Mouse (Mus musculus): ENCODE measurements around the gene Pkm.
A peak's percentile ranks its signal among the peaks of the same experiment; 100 is the strongest.

Gene Pkm

DNA sequence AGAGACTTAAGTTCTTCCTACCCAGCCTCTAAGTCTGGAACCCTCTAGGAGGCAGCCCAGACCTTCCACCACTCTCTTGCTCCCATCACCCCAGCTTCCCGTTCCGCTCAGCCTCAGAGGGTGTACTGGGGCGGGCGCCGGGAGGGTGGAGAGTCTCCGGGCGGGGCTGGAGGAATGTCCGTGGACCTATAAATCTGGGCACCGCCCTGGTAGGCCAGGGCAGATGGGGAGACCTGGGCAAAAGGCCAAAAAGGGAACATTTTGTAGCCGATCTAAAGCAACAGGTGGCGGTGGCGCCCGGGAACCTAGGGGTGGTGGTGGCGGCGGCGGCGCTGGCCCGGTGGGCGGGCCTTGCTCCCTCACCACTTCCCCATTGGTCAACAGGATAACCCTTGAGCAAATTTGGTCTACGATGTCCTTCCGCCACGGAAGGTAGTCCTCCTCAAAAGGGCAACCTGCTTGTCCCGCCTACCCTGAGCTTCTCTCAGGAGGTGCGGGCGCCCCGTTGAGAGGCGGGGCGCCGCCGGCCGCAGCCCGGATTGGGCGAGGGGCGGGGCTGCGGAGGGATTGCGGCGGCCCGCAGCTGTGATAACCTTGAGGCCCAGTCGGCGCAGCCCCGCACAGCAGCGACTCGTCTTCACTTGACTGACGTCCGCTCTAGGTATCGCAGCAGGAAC, at the start of gene Pkm:
TSS of gene Pkm (plus strand) at position 411 of the 677 bp plus-strand sequence.
- peak; percentile 98 for DNase-seq

DNA sequence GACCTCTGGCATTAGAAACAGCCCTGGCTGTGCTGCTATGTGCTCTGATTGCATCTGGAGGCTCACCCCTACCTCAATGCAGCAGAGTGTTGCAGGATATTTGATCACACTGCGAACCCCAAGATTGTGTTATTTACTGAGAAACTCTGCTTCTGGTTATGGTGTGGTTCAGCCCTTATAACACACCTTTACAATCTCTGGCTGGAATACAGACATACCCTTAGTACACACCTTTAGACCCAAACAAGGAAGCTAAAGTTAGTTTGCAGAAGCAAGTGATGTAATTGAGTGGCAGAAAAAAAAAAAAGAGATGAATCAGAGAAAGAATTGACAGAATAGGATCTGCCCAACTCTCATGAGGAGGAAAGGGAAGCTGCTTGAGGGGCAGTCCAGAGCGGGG, 45.2 kb upstream of the Pkm start:
- no peak for DNase-seq

DNA sequence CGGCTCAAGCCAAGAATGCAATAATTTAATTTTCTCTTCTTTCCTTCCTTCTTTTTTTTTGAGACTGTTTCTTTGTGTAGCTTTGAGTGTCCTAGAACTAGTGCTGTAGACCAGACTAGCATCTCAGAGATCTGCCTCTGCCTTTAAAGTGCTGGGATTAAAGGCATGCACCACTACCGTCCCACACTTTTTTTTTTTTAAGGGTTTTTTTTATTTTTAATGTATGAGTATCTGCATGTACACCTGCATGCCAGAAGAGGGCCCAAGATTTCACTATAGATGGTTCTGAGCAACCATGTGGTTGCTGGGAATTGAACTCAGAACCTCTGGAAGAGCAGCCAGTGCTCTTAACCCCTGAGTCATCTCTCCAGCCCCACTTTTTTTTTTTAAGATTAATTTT, 40.4 kb upstream of the Pkm start:
- no peak for DNase-seq

DNA sequence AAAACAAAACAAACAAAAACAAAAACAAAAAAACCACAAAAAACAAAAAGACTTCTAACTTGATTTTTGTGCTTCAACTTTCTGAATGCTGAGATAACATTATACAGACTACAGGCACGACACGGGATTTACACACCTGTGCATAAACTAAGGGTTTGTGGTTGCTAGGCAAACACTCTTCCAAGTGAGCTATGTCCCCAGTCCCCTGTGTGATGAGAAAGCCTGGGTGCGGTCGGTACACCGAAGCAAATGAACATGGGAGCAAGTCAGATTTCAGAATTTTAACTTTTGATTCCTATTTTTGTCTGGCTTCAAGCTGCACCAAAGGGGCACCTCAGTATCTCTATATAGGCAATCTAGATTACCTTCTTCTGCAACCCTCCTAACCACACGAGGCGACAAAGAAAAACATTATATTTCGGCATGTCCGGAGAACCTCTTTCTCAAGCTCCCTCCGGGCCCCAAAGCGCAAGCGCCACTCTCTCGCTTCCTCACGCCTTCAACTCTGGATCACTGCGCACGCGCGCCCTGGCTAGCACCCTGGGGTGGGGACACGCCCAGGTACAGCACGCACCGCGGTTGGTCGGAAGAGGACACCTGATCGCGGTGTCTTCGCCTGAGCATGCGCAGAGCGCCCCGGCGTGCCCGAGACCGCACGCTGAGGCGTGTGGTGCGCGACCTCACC, 39.4 kb upstream of the Pkm start, which contains the start of gene Parp6:
TSS of gene Parp6 (plus strand) at position 663 of the 685 bp plus-strand sequence.
- peak; percentile 100 for DNase-seq

DNA sequence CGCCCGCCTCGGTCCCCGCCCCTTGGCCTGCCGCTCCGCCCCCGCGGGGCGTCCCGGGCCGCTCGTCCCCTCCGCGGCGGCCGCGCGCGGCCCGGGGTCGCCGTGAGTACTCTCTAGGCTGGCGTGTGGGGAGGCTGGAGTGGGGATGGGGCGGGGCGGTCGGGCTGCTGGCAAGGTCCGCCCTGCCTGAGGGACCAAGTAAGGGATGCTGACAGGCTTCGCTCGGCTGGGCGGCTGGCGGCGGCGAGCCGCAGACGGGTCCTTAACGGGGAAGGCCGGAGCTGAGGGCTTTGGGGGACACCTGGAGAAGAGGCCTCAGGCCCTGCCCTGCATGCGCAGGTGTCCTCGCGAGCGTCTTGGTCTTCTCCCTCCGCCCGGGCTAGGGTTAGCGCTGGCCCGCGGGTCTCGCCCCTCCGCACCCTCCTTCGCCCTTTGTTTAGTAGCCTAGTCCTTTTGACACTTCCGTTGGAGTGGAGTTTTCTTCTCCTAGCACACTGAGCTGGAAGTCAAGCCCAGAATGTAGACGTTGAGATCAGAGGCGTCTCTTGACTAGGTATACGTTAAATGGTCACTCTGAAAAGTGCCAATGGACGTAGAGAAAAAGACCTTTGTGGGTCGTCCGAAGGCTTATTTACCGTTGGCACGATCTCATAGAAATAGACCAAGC, 38.7 kb upstream of the Pkm start:
- peak; percentile 16 for DNase-seq

DNA sequence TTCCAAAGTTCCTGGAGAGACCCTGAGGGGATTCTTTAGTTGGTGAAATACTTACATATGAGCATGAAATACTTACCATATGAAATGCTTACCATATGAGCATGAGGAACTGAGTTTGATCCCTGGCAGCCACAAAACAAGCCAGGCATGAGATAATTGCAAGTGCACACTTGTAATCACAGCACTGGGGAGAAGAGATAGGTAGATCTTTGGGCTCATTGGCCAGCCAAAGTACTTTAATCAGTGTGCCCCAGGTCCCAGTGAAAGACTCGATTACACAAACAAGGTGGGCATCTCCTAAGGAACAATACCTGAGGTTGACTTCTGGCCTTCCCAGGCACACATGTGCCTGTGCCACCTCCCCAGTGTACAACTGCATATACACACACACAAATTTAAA, 17.8 kb upstream of the Pkm start:
- DNase-seq = no peak

DNA sequence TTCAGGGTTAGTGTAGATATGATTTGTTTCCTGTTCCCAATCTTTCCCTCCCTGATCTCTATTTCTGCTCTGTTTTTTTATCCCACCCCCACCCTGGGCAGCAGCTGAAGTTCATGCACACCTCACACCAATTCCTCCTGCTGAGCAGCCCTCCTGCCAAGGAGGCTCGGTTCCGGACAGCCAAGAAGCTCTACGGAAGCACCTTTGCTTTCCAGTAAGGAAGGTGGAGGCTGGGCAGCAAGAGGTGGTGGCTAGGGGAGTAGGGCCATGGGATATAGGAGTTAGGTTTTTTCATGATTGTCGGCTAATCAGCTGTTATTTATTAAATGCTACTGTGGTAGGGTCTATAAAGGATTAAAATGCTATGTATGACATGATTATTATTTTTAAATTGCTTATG, 16.2 kb upstream of the Pkm start:
- no peak for DNase-seq

DNA sequence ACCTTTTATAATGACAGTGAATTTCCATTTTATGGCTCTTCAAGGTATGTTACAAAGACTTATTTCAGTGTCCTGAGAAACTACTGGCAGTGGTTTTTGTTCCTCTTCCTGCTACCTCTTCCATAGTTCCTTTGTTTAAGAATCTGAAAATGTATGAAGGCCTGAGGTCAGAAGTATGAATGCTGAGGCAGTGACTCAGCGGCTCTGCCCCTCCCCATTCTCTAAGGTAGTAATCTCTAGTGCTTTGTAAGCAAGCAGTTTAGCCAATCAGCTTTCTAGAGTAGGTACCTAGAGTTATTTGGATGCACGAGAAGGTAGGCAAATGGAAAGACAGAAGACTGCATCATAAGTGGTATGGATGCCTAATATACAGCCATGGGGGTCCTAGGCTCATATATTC, 14.8 kb upstream of the Pkm start:
- DNase-seq = no peak

DNA sequence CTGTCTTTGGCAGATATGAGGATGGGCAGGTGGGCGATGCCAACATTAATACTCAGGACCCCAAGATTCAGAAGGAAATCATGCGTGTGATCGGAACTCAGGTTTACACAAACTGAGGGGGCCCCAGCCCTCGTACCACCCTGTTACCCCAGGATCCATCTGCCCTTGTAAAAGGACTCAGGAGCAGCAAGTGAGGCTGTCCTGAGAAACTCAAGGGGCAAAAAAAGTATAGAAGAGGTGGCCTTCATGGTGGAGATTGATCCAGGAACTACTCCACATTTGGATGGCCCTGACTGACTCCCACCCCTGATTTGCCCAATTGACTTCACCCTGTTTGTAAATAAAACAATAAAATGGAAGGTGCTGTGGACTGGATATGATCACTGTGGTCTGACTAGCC, 6.3 kb upstream of the Pkm start:
- DNase-seq = no peak

DNA sequence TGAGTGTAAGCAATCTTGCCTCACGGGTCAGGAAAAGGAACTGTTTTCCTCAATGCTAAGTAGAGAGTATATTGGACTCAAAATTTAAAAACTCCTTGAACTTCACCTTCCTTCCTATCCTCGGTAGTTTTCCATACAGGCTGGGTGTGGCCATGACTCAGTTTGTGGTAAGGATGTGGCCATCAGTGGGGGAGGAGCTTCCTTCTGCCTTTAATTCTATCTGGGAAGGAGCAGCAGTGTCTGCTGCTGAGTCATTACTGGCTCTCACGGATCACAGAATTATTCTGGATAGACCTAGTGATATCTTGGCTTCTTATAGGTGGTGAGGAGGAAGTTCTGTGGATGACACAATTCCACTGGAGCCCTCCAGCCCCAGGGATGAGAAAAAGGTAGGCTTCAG, 2.8 kb upstream of the Pkm start:
- DNase-seq = no peak

DNA sequence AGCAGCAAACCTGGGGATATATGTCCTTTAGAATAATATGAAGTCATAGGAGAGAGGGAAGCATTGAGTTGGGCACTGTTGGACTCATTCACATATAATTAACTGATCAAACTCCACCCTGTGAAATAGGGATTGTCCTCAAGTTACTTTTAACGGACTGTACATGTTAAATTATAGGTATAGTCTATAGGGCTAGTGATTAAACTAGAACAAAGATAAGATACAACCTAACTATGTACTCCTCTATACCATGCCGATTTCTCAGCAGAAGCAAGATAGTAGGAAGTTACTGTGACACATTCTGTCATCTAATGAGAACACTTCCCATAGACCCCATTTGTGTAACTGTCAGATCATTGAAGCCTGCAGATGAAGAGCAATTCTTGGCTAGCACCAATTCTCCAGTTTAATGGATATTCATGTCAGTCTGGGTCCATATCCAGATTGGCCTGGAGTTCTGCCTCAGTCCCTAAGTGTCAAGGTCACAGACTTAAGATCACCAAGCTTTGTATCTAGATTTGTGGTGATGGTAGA, 1.7 kb upstream of the Pkm start:
- DNase-seq = no peak

DNA sequence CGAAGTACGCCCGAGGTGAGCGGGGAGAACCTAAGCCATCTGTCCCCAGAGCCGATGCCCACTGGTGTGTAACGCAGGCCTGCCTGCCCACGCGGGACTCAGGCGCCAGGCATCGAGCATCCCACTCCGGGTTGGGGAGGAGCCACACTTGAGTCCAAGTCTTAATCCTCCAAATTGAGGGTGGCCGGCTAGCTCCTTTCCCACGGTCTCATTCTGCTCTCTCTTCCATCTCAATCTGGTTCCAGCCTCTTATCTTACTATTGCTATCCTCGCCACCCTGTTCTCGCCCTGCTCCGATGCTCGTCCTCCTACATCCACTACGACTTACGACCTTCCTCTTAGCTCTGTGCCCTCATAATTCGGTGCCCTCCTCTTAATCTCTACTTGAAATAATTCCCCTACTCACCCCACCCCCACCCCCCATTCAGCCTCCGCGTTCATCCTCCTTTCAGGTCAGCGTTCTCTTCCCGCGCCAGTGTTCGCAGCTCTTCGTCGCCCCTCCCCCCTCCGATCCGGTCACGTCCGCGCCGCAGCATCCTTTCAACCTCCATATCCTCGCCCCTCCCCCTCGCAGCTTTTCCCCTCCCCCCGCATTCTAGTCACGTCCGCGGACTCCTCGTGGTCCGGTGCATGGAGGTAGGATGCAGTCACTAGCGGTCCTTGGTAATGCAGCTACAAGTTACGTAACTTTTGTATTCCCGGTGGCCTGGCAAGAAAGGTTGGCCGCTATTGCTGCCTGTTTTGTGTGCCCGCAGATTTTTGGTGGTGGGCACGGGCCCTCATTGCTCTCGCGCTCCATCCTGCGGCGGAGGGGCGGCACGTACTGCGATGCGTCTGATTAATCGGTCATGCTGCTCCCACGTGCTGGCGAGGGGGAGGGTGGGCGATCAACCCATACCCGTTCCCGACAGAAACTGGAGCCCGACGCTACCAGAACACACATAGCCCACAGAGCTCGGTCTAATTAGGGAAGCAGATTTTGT, 758 bp downstream of the Pkm start:
- DNase-seq = peak; percentile 90

DNA sequence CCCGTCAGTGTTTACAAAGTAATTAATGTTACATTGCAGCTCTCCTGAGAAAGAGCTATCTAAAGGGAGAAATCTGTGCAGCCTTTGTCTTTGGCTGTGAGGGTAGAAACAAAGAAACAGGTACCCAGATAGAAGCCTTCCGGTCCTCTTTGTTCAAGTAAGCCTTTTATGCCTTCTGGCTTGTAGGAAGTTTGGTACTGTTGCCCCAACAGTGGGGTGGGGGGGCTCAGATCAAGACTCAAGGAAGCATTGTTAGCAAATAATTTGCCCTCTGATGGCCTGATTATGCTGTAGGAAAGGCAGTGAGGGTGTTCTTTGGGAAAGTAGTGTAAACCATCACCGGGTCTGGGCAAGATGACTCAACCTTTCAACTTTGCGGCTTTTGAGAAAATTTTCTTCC, 2.0 kb downstream of the Pkm start:
- DNase-seq = no peak

DNA sequence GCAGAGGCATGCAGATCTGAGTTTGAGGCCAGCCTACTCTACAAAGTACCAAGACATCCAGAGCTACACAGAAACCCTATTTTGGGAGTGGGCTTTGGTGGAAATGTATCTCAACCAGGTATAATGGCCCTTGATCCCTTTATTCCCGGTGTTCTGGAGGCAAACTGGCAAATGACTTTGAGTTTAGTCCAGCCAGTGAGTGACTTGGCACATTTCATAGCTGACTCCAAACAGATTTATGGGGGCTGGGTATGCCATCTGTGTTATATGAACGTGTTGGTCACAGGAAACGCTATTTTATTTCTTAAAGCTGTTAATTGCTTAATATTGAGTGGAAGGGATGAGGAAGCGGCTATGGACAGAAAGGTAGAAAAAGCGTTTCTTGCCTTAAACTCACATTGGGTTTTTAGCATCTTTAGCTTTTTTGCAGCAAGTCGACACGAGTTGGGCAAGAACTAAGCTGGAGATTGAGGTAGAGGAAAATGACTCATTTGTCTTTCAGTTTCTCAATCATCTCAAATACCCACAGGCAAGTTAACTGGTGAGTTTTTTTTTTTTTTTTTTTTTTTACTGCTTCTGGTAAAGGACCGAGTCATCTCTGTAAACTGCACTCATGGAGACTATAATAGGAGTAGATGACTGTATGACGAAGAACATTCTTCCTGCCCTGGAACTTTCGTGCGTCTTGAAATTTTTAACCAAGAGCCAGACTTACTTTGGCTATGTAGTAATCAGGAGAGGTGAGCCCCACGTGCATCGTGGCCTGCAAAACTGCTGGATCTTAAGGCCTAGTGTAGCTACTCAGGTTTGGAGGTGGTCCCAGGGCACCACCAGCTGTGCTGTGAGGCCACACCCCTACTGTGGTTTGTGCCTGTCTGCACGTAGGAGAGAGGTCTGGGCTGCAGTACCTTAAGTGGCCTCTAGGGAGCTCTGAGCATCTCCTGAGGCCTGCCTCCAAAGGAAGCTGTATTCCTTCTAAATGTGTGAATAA, 3.2 kb downstream of the Pkm start:
- DNase-seq = peak; percentile 82

DNA sequence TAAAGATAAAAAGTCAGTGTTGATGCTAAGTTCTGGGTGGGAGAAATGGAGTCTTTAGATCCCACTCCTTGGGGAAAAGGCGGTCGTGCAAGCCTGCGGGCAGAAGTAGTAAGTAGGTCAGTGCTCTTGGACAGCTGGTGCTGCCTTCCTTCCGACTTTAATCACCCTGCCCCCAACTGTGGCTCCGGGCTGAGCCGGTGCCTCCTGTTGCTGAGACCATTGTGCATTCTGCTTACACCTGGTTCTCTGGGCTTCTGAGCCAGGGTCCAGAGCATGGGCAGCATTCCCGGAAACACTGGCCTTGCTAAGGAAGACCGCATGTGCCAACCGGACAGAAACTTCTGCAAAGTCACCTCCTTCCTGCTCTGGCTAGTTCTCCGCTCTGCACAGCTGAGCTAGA, 4.3 kb downstream of the Pkm start:
- DNase-seq = no peak

DNA sequence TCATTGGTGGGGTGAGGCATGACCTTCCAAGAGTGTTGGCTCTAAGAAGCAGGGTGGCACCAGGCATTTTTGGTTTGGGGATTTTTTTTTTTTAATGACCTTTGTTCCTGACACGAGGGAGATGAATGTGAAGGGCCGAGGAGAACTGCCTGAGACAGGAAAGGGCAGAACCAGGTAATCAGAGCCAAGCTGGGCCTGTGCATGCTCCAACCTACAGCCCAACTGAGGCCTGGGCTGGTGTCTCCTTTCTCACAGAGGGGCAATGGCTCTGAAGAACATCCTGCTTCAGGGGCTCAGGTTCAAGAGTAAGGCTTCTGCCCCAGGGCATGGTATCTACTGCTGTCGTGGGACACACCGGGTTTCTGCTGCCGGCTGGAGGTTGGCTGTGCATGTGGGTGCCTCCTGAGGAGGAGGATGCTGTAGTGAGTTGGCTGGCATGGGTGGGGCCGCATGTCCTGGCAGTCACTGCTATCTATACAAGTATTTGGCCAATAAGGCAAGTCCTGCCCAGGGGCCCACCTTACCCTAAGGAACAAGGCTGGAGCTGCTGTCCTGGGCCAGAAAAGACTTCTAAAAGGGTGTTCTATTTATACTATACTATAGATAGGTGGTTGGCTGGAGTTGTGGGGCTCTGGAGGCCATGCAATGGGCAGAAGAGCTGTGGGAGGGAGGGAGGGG, 5.3 kb downstream of the Pkm start:
- no peak for DNase-seq

DNA sequence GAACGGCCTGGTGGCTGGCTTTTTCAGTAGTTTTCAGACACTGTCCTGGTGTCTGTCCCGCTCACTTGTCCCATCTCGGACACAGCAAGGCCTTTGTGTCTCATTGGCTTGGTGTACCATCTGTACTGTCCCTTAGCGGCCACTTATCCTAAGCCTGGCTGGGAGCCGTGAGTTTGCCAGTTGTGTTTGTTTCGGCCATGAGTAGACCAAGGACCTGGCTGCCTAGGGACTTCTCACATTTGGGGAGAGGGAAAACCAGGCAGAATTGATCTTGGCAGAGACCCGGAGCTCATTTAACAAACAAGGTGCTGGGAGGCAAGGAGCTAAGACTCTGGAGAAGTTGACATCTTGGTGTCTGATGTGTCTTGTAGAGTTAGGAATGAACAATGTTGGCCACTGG, 7.1 kb downstream of the Pkm start:
- no peak for DNase-seq

DNA sequence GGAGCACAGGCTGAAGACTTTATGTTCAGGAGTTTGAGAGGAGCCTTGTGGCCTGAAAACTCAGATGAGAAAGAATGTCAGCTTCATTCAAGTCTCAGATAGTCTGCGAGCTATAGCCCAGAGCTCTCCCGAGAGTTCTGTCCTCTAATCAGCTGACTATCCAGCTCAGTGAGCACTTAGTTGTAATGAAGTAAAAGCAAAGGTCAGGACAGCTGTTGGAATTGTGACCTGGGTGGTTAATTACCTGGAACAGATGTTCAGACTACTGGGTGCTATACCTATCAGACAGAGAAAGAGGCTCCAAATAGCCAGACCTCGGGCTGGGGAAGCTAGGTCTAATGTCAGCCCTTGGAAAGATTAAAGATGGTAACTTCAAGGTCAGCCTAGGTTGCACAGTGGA, 7.8 kb downstream of the Pkm start:
- no peak for DNase-seq

DNA sequence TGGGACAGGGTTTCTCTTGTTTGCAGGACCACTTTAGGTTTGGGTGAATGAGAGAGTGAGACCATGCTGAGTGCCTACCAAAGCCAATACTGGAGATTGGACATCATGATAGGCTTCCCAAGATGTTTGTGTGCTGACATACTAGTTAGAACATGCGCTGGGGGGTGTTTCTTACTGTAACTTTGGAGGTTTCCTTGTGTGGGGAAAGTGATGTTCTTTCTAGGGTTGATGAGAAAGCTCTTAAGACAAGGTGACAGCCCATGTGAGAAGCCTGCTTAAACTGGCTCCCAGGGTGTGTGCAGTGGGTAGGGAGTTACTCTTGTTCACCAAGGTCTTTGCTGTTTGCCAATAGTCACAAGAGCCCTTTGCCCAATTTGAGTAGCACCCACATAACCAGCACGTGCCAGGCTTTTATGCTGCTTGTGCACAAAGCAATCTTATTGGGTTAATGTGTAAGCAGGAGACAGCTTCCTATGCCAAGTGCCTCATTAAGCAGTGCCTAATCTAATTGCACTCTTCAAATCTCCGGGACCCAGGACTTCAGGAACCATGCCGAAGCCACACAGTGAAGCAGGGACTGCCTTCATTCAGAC, 8.6 kb downstream of the Pkm start:
- no peak for DNase-seq

DNA sequence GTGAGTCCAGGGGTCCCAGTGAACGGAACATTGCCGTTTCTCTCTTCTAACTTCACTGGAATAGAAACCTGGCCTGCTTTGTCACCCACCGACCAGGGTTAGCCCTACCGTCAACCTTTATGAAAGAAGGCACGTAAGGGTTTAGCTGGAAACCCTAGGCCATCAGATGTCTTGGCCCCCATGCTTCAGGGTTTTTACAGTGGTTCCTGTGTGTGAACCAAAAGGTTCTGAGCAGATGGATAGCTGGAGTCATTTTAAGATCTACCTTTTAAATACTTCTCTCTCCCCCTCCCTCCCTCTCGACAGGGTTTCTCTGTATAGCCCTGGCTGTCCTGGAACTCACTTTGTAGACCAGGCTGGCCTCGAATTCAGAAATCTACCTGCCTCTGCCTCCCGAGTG, 9.8 kb downstream of the Pkm start:
- no peak for DNase-seq
